Mouse (Mus musculus): ENCODE measurements around the gene Il11ra1.
"Not testable (repeated sequence)": the region's sequence is repeated elsewhere in the genome, so short reads cannot be mapped to it uniquely, and the experiment has no call there.

DNA sequence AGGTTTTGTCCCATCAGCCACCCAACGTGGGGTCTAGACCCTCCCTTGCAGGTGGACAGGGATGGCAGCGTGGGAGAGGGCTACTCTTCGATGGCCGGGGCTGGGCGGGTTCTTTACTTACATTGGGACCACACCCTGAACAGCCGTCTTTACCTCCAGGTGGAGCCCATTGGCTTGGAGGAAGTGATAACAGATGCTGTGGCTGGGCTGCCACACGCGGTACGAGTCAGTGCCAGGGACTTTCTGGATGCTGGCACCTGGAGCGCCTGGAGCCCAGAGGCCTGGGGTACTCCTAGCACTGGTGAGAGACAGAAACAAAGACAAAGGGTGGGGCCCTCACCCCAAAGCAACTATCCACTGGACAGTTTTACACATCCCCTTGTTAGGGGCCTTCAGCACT lies 67.5 kb downstream of the Il11ra1 start:
- TF ChIP-seq CTCF (IDR thresholded peaks at IDR 0.05; ENCODE audit: low read depth); EP300 (optimal IDR thresholded peaks at IDR 0.05): not testable (repeated sequence)
